Mouse (Mus musculus): ENCODE measurements around the gene Olfr339.
"Not testable (repeated sequence)": the region's sequence is repeated elsewhere in the genome, so short reads cannot be mapped to it uniquely, and the experiment has no call there.

- not testable (repeated sequence) for TF ChIP-seq POLR2A (IDR thresholded peaks at IDR 0.05; ENCODE audit: low read depth, low read length); CTCF (conservative IDR thresholded peaks at IDR 0.05; ENCODE audit: insufficient read depth, insufficient read length, low read depth, low read length)
Observed at GRCm38 (mm10) chr2:36415591-36415990, 3.2 kb upstream of the Olfr339 start.

All from kidney, adult 2 months (tissue).